Mouse (Mus musculus) midbrain, embryonic 16.5 days (tissue): Measurements from ENCODE around the gene Il1rl1. TPM values are rescaled to one million over a fixed set of nuclear protein-coding genes. Genes with fewer than 3 reads are reported as not detected.

Experiments used
- ATAC-seq: fragments of 200-750 bp; cut with Nextera tagmentation; 2 replicates; pipeline ENCODE4 v1.8.0; 2017; ENCODE audit warnings: moderate TSS enrichment
- H3K27ac ChIP-seq: fragments of 300-500 bp; sonication (generic); 2 replicates; pipeline ENCODE4 v1.5.1; 2014; ENCODE audit warnings: mild to moderate bottlenecking, low read length, mixed read lengths
- H3K27me3 ChIP-seq: fragments of 300-500 bp; sonication (generic); 2 replicates; pipeline ENCODE4 v1.6.1; 2014; ENCODE audit warnings: low read depth, low read length, mixed read lengths; ENCODE audit not compliant: control insufficient read depth, insufficient read depth
- H3K36me3 ChIP-seq: fragments of 300-500 bp; sonication (generic); 2 replicates; pipeline ENCODE4 v1.6.1; 2014; ENCODE audit warnings: mild to moderate bottlenecking, low read length, moderate library complexity, mixed read lengths; ENCODE audit not compliant: control insufficient read depth, insufficient read depth
- H3K4me1 ChIP-seq: fragments of 300-500 bp; sonication (generic); 2 replicates; pipeline ENCODE4 v1.6.1; 2014; ENCODE audit warnings: mild to moderate bottlenecking, low read length, mixed read lengths; ENCODE audit not compliant: control insufficient read depth, insufficient read depth
- H3K4me2 ChIP-seq: fragments of 300-500 bp; sonication (generic); 2 replicates; pipeline ENCODE4 v1.6.1; 2014; ENCODE audit warnings: mild to moderate bottlenecking, low read length, mixed read lengths
- H3K4me3 ChIP-seq: fragments of 300-500 bp; sonication (generic); 2 replicates; pipeline ENCODE4 v1.5.1; 2014; ENCODE audit warnings: low read depth, mild to moderate bottlenecking, low read length, moderate library complexity, mixed read lengths
- H3K9ac ChIP-seq: fragments of 300-500 bp; sonication (generic); 2 replicates; pipeline ENCODE4 v1.6.1; 2014; ENCODE audit warnings: low read depth, low read length, mixed read lengths
- H3K9me3 ChIP-seq: fragments of 300-500 bp; sonication (generic); replicated peaks from 2 replicates; pipeline ENCODE4 v1.6.1; 2014; ENCODE audit warnings: mild to moderate bottlenecking, low read length, mixed read lengths; ENCODE audit not compliant: control insufficient read depth, poor library complexity, severe bottlenecking
- WGBS: fragments of 180-500 bp; shearing (Covaris S2); extraction: QIAGEN DNeasy Blood & Tissue Kit; methylation state at CpG from one replicate; pipeline ENCODE4 v1.1.7; 2014; 5-methylcytosine and 5-hydroxymethylcytosine counted together
- polyA plus RNA-seq: library from polyadenylated mRNA; unstranded; fragments of >200 nt; fragmentation: Nextera tagmentation; extraction: Ambion mirVana; gene quantifications from 2 replicates; pipeline ENCODE4 v1.2.1, GENCODE M21; 2015

Gene Il1rl1
- polyA plus RNA-seq, 1 experiment from 2014 or later: 0.04 TPM

DNA sequence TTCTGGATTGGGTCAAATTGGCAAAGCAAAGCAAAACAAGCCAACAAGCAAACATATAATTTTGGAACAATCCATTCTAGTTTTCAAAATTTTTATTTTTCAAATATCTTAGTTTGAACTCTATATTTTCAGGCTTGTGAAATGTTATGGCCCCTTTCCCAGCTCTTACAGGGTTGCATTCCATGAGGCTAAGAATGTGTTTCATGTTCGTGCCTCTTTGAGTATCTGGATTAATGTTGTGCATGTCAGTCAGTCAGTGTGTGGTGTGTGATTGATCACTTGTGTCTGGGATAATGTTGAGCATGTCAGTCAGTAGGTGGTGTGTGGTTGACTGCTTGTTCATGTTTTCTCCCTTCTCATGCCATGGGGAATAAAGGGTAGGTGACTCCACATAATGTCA is 1.5 kb upstream of the Il1rl1 start:
- no peak for ATAC-seq
- H3K4me3 ChIP-seq: no peak overlapping the region
- no peaks in the 10 kb centered on the region for H3K4me1 ChIP-seq
- H3K9me3 ChIP-seq: no peaks in the 10 kb centered on the region
- H3K4me2 ChIP-seq: no peak overlapping the region
- H3K36me3 ChIP-seq: no peaks in the 10 kb centered on the region
- no peaks in the 10 kb centered on the region for H3K27me3 ChIP-seq
- no peak overlapping the region for H3K27ac ChIP-seq
- H3K9ac ChIP-seq: no peak overlapping the region
- WGBS: 84% methylated on average over 1 of the region's 1 CpGs

DNA sequence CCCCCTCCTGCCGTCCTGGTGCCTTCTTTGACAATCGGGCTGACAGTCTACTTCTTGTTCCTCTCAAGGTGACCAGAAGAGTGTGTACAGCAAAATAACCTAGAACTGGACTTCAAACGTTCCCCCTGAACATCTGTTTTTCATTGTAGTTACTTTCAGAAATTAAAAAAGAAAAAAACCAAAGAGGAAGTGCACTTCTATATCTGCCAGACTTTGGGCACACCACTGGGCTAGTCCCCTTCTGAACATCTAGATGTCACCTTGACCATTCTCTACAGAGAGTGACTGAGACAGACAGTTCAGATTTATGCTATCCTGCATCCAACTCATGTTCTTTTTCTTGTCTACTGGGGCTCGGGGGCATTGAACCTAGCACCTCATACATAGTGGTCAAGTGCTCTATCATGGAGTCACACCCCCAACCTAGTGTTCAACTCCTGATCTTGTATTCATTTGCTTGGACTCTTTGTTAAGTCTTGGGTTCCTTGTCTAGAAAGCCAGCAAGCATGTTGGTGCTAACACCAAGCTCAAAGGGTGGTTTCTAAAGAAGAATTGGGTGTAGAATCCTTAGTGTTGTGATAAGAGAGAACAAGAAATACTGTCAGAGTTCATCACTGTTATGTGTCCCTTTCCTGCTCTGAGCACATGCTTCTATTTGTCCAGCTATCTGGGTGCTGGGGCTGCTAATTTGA is 919 bp downstream of the Il1rl1 start:
- WGBS: 82% methylated on average over 4 of the region's 4 CpGs
- no peak for ATAC-seq

DNA sequence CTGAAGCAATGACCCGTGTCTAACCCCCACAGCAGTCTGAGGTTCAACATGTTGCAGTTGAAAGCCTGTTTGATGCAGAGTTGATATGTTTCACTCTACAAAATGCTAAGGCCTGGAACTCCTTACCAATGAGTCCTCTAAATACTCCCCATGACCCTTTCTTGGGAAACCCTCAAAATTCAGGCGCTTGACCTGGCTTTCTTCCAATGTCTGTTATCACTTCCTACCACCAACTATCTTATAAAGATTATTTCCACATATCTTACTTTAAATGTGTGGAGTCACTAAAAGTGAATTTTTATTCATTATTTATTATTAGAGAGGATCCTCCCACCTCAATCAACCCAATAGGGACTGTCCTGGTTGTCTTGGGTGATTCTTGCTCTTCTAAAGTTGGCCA is 2.8 kb downstream of the Il1rl1 start:
- Histone ChIP-seq H3K4me3 (no peak overlapping the region), H3K4me2 (no peak overlapping the region), H3K9me3 (no peaks in the 10 kb centered on the region), H3K36me3 (no peaks in the 10 kb centered on the region), H3K9ac (no peak overlapping the region), H3K4me1 (no peaks in the 10 kb centered on the region), H3K27me3 (no peaks in the 10 kb centered on the region), H3K27ac (no peak overlapping the region)
- no peak for ATAC-seq
- 87% methylated on average over 2 of the region's 2 CpGs for WGBS

More for the DNA sequence above, 919 bp downstream of the Il1rl1 start:
- Histone ChIP-seq H3K27ac (no peak overlapping the region), H3K4me3 (no peak overlapping the region), H3K36me3 (no peaks in the 10 kb centered on the region), H3K9me3 (no peaks in the 10 kb centered on the region), H3K4me2 (no peak overlapping the region), H3K27me3 (no peaks in the 10 kb centered on the region), H3K4me1 (no peaks in the 10 kb centered on the region), H3K9ac (no peak overlapping the region)

DNA sequence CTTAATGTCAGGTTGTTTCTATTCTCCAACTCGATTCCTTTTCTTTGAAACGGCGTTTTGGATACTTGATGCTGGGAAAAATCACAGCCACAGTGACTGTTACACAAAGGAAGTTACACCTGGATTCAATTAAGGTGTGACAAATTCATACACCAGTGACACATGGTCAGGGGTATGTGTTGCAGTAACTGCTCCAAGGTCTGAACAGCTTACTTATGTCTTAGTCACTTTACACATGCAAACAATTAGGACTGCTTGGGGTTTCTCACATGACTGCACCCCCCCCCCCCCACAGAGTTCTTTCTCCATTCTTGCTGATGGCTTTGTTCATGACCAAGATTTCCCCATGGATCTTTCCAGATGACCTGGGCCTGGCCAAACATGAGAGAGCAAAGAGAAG is 6.6 kb downstream of the Il1rl1 start:
- WGBS: 90% methylated on average over 3 of the region's 3 CpGs
- H3K9me3 ChIP-seq: no peaks in the 10 kb centered on the region
- no peaks in the 10 kb centered on the region for H3K4me1 ChIP-seq
- no peak overlapping the region for H3K9ac ChIP-seq
- H3K27me3 ChIP-seq: no peaks in the 10 kb centered on the region
- no peak overlapping the region for H3K4me3 ChIP-seq
- H3K36me3 ChIP-seq: no peaks in the 10 kb centered on the region
- H3K4me2 ChIP-seq: no peak overlapping the region
- H3K27ac ChIP-seq: no peak overlapping the region
- ATAC-seq: no peak

DNA sequence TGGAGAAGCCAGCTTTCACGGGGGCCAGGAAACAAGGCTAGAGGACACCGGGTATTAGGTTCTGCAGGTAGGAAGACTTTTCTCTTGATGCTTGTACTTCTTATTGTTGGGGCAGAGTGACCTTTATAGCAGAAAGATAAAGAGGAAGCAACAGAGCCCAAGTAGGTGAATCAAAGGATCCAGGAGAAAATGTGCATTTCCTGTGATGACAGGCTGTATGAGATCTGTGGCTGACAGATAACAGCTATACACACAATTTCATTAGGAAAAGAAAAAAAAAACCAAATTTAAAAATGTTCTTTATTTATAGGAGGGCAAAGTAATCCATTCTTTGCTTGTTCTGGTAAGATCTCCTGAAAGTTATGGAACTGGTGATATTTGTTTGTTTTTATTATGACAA is 8.0 kb downstream of the Il1rl1 start:
- Histone ChIP-seq H3K9ac (no peak overlapping the region), H3K4me1 (no peaks in the 10 kb centered on the region), H3K27ac (no peak overlapping the region), H3K4me2 (no peak overlapping the region), H3K4me3 (no peak overlapping the region), H3K36me3 (no peaks in the 10 kb centered on the region), H3K27me3 (no peaks in the 10 kb centered on the region), H3K9me3 (no peaks in the 10 kb centered on the region)
- WGBS: 97% methylated on average over 2 of the region's 2 CpGs
- no peak for ATAC-seq

DNA sequence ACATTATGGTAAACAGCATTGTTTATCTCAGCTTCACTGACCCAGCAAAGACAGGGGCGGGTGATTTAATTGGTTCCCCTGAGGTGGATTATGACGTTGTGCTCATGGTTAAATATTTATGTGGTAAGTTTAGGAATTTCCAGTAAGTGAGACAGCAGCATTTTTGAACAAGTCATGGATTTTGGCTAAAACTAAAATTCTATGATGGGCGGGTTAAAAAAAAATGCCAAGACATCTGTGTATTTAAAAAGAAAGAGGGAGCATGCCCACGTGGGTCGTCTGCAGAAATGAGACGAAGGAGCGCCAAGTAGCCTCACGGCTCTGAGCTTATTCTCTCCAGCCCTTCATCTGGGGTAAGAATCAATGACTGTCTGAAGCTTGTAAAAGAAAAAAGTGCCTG is 10.1 kb downstream of the Il1rl1 start:
- no peak for ATAC-seq
- Histone ChIP-seq H3K4me2 (no peak overlapping the region), H3K4me3 (no peak overlapping the region), H3K4me1 (no peaks in the 10 kb centered on the region), H3K9ac (no peak overlapping the region), H3K27ac (no peak overlapping the region), H3K9me3 (no peaks in the 10 kb centered on the region), H3K27me3 (no peaks in the 10 kb centered on the region), H3K36me3 (no peaks in the 10 kb centered on the region)
- 60% methylated on average over 8 of the region's 8 CpGs for WGBS

DNA sequence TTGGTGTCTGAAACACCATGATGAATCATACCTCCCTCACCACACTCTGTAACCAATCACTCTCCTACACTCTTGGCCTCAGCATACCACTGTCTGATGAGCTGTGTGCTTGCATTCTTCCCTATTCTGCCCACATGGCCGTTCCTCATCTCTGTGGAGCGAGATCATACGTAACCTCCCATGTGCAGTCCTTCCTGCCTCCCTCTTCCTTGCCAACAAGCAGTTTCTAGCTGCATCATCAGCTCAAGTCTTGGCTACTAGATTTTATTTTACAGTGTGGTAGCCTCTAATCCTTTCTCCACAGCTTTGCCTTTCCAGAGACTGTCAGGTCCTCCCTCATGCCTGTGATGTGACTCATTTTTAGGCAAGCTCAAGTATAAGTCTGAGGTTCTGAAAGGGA is 15.4 kb downstream of the Il1rl1 start:
- H3K27ac ChIP-seq: no peak overlapping the region
- no peak overlapping the region for H3K4me3 ChIP-seq
- 88% methylated on average over 3 of the region's 3 CpGs for WGBS
- ATAC-seq: no peak
- no peak overlapping the region for H3K4me2 ChIP-seq
- H3K36me3 ChIP-seq: no peaks in the 10 kb centered on the region
- no peaks in the 10 kb centered on the region for H3K27me3 ChIP-seq
- no peaks in the 10 kb centered on the region for H3K9me3 ChIP-seq
- no peaks in the 10 kb centered on the region for H3K4me1 ChIP-seq
- no peak overlapping the region for H3K9ac ChIP-seq

DNA sequence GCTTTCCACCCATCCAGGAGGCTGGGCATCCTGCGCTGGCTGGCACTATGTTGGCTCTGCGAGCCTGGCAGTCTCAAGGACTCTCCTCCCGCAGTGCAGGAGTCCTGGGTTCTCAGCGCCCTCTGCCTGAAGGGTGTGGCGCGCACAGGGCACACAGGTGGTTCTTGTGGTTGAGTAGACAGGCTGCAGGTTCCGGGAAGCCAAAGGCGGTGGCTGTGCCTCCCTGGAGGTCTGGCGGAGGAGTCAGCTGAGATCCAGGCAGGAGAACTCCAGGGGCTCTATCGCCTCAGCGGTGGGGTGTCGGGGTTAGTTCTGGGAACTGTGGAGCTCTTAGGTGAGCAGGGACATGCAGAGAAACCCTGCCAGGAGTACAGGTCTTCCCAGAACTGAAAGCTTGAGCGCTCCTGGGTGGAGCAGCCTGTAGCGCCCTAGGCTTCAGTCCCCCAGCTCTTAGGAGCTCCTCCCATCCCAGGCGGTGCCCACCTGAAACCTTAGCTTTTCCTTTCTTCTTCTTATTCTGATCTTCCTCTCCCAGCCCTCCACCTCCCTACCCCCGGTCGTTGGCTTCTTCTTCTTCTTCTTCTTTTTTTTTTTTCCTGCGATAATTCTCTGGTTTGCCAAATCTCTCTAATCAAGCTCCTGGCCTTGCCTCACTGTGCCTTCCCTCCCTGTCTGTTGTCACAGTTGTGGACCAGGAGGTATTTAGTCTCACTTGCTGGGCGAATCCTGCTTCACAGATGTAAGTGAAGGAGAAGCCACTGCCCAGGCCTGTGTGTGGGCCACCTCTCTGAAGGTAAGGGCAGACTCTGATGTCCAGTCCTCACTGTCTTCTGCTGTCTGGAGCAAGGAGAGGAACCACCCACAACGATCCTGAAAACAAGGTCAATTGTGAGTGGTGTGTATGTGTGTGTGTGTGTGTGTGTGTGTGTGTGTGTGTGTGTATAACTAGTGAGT is 36.4 kb downstream of the Il1rl1 start, which contains the start of gene Il18r1:
Il18r1 (plus strand) TSS at position 76 of the 954 bp plus-strand sequence.
- Histone ChIP-seq H3K4me2 (no peak within 1 kb of the TSS), H3K27me3 (no peaks in the 10 kb centered on the region), H3K36me3 (no peaks in the 10 kb centered on the region), H3K9ac (no peak within 1 kb of the TSS), H3K9me3 (no peaks in the 10 kb centered on the region), H3K27ac (no peak within 1 kb of the TSS), H3K4me1 (no peaks in the 10 kb centered on the region), H3K4me3 (no peak within 1 kb of the TSS)
- WGBS: 44% methylated on average over 20 of the region's 20 CpGs
- ATAC-seq: no peak

DNA sequence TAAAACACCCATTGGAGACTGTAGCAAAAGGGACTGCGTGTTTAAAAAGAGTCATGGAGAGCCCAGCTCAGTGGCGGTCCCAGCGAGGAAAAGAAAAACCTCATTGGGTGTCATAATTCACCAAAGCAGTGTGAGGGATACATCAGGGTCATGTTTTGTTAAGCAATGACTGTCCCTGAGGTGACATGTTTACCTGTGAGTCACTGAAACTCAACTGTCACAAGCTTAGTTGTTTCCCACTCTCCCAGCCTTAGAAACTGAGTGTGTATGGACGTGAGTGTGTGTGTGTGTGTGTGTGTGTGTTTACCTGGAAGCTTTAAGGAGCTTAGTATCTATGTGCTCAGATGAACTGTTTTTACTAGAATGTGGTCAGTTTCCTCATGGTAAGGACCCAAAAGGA is 37.9 kb downstream of the Il1rl1 start:
- Histone ChIP-seq H3K9ac (no peak overlapping the region), H3K36me3 (no peaks in the 10 kb centered on the region), H3K27me3 (no peaks in the 10 kb centered on the region), H3K9me3 (no peaks in the 10 kb centered on the region), H3K4me1 (no peaks in the 10 kb centered on the region), H3K4me2 (no peak overlapping the region), H3K4me3 (no peak overlapping the region), H3K27ac (no peak overlapping the region)
- no peak for ATAC-seq
- WGBS: 91% methylated on average over 4 of the region's 4 CpGs
